Mouse (Mus musculus) megakaryocyte, adult 5-6 weeks (primary cell): ENCODE results near the gene Shisa9. TPM values are rescaled to one million over a fixed set of nuclear protein-coding genes. Genes with fewer than 3 reads are reported as not detected.

Experiments used
- ATAC-seq: 2 replicates; pipeline ENCODE4 v1.8.0; 2016; ENCODE audit warnings: mild to moderate bottlenecking, inconsistent platforms; ENCODE audit not compliant: poor library complexity, severe bottlenecking
- total RNA-seq, 2 experiments: library from RNA; stranded (forward) in 1 of 2; stranded (reverse) in 1 of 2; fragments of 153-499, 151-499 nt in 1 of 2; fragments of 221-1000, 200-1000 nt in 1 of 2; gene quantifications; 2 replicates each; pipeline versions ENCODE4 v1.2.3 to v1.2.4; 2015 to 2017

The Shisa9 gene
- total RNA-seq, 2 experiments from 2014 or later = not detected

DNA sequence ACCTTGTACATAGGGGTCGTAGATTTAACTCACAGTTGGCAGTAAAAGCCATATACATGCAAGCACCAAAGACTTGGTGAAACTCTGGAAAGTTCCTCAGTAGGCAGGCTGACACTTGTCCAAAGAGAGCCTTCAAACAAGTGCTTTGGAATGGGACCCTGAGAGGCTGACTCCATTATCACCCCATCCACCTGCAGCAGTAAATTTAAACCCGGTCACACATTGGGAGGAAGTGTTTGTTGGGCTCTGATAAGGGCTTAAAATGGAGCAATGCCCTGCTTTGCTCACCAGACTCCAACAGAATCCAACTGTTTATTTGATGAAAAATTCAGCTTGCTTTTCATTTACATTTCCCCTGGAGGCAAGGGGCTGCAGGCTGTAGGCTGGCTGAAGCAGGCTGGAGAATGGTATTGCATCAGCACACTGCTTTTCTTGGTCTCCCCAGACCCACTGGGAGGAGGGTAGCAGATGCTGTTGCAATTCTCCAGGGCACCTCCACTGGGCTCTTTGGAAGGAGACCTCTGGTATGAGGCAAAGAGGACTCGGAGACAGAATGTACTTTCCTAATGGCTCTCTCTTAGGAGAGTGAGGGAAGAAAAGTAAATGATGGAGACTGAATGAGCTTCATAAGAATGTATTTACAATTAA is 323.5 kb downstream of the Shisa9 start:
- ATAC-seq = no peak

DNA sequence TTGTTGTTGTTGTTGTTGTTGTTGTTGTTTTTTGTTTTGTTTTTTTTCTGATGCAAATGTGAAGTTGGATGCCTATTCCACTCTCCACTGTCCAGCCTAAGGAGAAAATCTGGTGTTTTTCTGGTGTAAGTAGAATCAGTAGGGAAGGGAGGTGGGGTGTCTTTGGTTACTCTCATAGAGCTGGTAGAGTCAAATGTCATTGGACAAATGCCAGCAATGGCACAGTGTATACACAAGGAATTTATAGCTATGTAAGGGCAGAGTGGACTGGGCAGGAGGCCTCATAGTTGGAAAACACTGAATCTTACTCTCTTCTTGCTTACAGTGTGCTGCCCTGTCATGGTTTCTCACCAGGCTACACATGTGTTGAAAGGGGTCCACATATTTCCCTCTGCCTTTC is 325.9 kb downstream of the Shisa9 start:
- ATAC-seq = no peak

DNA sequence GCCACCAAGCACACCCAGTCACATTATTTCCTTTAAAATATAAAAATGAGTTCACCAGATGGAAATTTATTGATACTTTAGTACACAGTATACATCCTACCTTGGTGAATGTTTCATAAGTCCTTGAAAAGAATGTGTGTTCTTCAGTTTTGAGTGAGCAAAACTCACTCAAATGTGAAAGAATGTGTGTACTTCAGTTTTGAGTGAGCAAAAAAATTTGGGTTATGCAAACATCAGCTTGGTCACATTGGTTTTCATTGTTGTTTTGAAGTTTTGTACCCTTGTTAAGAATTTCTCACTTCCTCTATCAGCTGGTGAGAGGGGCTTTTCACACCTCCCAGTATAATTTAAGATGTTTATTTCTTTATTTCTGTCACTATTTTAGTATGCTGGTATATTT is 331.7 kb downstream of the Shisa9 start:
- ATAC-seq = no peak

Other genes with a start within 250 kb of the Shisa9 start
- gene Cpped1, start 74.7 kb upstream of the Shisa9 start, total RNA-seq (2015) = 12.5 and 15.8 TPM in 2 replicates
- gene Cpped1, start 74.7 kb upstream of the Shisa9 start, total RNA-seq (2017) = 9.9 and 10.5 TPM in 2 replicates